Mouse (Mus musculus) brown adipose tissue, adult 24 weeks (tissue): Measurements from ENCODE around the gene Zfhx3. TPM values are rescaled to one million over a fixed set of nuclear protein-coding genes. Genes with fewer than 3 reads are reported as not detected.

Experiments
- H3K27ac ChIP-seq: fragments of 200-500 bp; replicated peaks from 2 replicates; pipeline ENCODE4 v1.5.1; 2012; ENCODE audit warnings: low read depth, mild to moderate bottlenecking, low read length
- H3K4me1 ChIP-seq: fragments of 200-500 bp; 2 replicates; pipeline ENCODE4 v1.6.1; 2012; ENCODE audit warnings: low read length, mixed read lengths; ENCODE audit not compliant: control insufficient read depth, insufficient read depth, insufficient read length
- H3K4me3 ChIP-seq: fragments of 200-500 bp; 2 replicates; pipeline ENCODE4 v1.5.1; 2012; ENCODE audit warnings: low read depth, mild to moderate bottlenecking, low read length, moderate library complexity; ENCODE audit not compliant: insufficient read depth
- polyA plus RNA-seq: library from polyadenylated mRNA; stranded (reverse); fragments of >200 nt; gene quantifications from 2 replicates; pipeline ENCODE4 v1.2.4, GENCODE M21; 2012; ENCODE audit not compliant: missing spikeins, insufficient read depth, insufficient read length

The Zfhx3 gene
- polyA plus RNA-seq, 1 experiment: 5.2 TPM

DNA sequence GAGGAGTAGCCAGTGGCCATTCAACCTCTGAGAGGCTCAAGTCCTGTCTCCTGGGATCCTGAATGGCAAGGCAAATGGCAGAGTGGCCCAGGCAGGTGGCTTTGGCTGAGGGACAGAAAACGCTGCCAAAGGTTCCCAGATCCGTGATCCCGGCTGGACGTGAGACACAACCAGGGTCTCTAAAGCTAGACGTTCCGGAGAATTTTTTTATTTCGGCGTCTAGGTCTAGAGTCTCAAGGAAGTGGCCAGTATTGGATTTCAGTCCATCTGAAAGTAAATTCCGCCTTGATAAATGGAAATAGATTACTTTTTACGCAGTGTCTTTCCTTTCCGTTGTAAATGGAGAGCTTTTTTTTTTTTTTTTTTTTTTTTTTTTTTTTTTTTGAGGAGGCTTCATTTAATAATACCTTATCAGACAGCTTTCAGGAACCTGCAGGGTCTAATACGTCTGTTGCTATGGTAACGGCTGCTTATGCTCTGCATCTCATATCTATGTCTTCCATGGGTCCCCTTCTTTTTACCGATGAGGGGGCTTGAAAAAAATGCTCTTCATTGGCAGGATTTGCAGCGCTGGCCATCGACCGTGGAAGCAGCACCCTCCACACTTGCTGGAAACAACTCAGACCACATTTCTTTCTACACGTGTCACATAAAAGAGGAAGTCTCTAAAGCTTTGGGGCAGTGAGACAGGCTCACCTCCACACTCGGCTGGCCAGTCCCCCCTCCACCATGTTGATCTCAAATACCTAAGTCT lies 994.4 kb downstream of the Zfhx3 start:
- Histone ChIP-seq H3K4me1 (no peaks in the 10 kb centered on the region), H3K4me3 (no peak overlapping the region), H3K27ac (no peak overlapping the region)

DNA sequence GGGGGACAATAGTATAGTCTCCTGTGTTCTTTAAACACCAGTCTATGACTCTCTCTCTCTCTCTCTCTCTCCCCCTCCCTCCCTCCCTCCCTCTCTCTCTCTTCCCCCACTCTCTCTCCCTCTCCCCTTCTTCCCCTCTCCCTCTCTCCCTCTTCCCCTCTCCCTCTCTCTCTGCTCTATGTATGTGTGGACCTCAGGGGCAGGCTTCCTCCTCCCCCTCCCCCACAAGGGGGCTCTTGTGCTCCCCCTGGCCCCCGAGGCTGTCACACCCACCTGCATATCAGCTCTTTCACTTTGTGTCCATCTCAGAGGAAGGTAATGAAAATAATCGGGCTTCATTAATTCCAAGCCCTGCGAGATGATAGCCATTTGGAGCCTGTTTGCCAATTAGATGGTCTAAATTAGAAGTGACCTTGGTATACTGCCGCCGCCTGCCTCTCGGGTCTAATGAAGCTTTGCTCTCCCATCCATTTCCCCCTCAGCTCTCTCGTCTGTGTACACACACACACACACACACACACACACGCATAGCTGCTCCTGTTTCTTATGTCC lies 995.5 kb downstream of the Zfhx3 start:
- Histone ChIP-seq H3K4me3 (no peak overlapping the region), H3K27ac (no peak overlapping the region), H3K4me1 (no peaks in the 10 kb centered on the region)

DNA sequence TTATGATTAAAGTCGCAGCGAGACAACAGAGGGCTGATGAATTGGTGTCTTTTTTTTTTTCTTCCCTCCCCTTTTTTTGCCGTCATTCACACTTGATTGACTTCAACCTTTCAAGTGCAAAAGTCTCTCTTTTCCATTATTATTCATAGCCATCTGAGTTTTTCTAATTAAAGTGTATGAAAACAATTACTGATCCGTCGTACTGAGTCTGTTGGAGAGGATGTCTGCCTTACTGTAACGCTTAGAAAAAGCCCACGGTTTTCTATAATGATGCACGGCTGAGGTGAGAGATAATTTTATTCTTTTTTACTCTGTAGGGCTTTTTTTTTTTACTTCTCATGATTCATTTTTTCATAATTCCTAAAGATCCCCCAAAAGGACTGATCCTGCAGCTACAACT lies 1000.2 kb downstream of the Zfhx3 start:
- Histone ChIP-seq H3K27ac (no peak overlapping the region), H3K4me3 (no peak overlapping the region), H3K4me1 (no peaks in the 10 kb centered on the region)

DNA sequence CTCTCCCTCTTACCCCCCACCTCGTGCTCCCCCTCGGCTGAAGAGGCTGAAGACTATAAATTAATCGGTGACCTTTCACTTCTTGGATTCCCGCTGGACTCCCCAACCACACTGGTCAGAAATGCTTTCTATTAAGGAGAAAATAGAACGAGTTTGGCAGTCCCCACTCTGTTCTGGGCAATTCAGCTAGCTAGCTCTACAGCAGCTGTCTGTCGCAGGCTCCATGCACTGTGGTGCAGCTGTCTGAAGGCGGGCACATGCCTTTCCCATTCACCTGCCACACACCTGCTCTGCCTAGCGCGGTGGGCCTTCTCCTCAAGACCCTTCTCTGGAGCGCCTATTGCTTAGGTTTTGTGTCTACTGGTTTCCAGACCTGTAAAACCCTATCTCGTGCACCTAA lies 1000.7 kb downstream of the Zfhx3 start:
- no peaks in the 10 kb centered on the region for H3K4me1 ChIP-seq
- H3K4me3 ChIP-seq: no peak overlapping the region
- H3K27ac ChIP-seq: no peak overlapping the region

DNA sequence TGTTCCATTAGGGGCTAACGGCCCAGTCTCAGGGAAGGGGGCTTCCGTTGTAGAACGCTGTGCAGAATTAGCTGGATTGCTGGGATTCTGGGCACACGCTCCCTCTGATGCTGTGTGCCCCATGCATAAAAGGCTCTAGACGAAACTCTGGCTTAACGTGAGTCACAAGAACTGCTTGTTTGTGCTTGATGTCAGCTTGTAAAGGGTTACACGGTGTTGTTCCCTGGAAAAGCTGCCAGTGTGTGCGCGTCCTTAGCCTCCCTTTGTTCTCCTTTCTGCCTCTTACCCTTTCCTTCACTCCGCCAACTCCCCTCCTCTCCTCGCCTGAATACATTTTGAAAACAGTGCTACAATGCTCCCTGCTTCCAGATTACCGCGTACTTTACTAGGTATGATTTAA lies 1001.9 kb downstream of the Zfhx3 start:
- Histone ChIP-seq H3K4me3 (no peak overlapping the region), H3K27ac (no peak overlapping the region), H3K4me1 (no peaks in the 10 kb centered on the region)

DNA sequence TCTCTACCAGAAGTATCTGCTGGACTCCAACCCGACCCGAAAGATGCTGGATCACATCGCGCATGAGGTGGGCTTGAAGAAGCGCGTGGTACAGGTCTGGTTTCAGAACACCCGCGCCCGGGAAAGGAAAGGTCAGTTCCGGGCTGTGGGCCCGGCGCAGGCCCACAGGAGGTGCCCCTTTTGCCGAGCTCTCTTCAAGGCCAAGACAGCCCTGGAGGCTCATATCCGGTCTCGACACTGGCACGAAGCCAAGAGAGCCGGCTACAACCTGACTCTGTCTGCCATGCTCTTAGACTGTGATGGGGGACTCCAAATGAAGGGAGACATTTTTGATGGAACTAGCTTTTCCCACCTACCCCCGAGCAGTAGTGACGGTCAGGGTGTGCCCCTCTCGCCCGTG lies 1007.9 kb downstream of the Zfhx3 start:
- no peak overlapping the region for H3K27ac ChIP-seq
- no peak overlapping the region for H3K4me3 ChIP-seq
- no peaks in the 10 kb centered on the region for H3K4me1 ChIP-seq

DNA sequence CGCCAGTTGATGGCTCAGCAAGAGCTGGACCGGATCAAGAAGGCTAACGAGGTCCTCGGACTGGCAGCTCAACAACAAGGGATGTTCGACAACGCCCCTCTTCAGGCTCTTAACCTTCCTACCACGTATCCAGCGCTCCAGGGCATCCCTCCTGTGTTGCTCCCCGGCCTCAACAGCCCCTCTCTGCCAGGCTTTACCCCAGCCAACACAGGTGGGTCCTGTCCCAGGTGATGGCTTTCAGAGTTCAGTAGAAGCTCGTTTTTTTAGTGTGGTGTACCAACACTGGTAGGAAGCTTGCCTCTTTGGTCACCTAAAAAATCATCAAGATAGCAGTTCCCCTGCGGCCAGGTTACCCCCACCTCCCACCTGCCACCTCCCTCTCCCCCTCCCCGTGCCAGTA lies 1009.1 kb downstream of the Zfhx3 start:
- H3K4me1 ChIP-seq: no peaks in the 10 kb centered on the region
- no peak overlapping the region for H3K4me3 ChIP-seq
- no peak overlapping the region for H3K27ac ChIP-seq

DNA sequence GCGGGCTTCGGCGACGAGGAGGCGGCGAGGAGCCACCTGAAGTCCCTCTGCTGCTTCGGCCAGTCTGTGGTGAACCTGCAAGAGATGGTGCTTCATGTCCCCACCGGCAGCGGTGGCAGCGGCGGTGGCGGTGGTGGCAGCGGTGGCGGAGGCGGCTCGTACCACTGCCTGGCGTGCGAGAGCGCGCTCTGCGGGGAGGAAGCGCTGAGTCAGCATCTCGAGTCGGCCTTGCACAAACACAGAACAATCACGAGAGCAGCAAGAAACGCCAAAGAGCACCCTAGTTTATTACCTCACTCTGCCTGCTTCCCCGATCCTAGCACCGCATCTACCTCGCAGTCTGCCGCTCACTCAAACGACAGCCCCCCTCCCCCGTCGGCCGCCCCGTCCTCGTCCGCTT lies 1014.0 kb downstream of the Zfhx3 start:
- no peaks in the 10 kb centered on the region for H3K4me1 ChIP-seq
- no peak overlapping the region for H3K4me3 ChIP-seq
- no peak overlapping the region for H3K27ac ChIP-seq

DNA sequence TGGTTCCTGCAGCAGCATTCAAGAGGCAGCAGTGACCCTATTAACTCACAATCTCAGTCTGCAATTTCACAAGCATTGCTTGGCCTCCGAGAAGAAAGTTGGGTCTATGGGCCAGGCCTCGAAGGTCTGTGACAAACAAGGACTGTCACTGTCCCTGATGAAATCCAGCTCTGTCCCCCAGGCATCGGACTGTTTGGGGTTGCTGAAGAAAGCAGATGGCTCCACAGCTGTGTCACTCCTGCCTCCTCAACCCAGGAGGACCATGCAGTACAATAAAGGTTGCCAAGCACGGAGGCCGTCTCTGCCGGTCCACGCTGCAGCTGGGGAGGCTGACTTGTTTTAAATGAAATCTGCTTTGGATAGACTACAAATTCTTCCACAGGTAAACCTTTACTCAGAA lies 1020.1 kb downstream of the Zfhx3 start:
- Histone ChIP-seq H3K4me3 (no peak overlapping the region), H3K27ac (no peak overlapping the region)

DNA sequence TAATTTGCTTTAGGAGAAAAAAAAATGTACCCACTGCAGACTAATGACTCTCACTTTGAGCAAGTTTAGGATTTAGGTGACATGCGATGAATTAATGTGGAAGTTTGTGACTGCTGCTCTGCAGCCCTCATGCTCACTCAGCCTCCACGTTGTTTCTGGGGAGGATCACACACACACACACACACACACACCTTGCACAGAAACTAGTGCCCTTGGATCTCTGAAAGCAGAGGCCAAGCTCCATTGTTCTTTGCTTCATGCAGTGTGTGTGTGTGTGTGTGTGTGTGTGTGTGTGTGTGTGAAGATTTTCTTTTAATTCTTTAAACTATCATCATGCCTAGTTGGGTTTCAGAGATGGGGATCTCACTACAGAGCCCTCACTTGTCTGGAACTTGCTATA lies 1020.7 kb downstream of the Zfhx3 start:
- H3K4me1 ChIP-seq: no peaks in the 10 kb centered on the region
- no peak overlapping the region for H3K4me3 ChIP-seq
- H3K27ac ChIP-seq: no peak overlapping the region

More for the DNA sequence above, 1020.1 kb downstream of the Zfhx3 start:
- no peaks in the 10 kb centered on the region for H3K4me1 ChIP-seq

DNA sequence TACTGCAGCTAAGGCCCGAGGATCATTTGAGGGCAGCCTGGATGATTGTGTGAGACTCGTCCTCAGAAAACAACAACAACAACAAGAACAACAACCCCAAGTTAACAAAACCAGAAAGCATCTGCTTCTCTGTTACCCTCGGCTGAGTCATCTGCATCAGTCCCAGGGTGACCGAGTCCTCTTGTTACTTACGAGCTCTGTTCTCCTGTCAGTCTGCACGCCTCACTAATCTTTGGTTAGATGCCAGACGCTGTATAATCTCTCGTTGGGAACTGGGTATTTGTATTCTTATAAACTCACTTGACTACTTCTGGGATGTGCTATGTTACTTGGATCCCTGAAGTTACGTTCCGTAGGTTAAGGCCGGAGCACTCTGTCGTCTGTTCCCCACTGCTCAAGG lies 1023.6 kb downstream of the Zfhx3 start:
- no peak overlapping the region for H3K4me3 ChIP-seq
- no peak overlapping the region for H3K27ac ChIP-seq
- H3K4me1 ChIP-seq: no peaks in the 10 kb centered on the region

DNA sequence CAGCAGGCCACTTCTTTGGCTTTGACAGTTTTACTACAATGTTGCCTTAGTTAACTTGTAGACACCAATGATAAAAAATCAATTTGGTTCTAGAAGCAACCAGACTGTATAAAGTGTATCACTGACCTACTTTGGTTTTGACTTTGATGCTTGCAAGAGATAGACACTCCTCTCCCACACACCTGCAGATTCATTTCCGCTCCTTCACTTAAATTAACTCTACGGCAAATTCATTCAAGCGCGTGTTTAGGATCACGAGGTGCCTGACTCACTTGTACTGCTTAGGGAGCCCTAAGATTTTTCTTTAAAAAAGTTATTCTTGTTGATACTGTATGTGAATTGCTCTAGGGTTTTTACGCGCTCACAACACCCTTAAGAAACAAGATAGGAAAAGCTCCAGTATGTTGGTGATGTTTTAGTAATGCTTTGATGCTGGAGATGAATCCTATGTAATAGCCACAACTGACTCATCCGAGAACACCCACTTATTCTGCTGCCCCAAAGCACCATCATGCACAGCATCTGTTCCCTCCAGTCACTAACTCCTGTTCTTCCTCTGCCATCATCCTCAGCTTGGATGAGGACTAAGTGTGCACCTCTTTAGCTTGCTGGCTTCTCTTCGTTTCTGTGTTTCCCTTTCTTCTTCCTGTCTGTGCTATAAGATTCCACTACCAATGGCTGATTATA lies 1031.3 kb downstream of the Zfhx3 start:
- H3K27ac ChIP-seq: no peak overlapping the region

DNA sequence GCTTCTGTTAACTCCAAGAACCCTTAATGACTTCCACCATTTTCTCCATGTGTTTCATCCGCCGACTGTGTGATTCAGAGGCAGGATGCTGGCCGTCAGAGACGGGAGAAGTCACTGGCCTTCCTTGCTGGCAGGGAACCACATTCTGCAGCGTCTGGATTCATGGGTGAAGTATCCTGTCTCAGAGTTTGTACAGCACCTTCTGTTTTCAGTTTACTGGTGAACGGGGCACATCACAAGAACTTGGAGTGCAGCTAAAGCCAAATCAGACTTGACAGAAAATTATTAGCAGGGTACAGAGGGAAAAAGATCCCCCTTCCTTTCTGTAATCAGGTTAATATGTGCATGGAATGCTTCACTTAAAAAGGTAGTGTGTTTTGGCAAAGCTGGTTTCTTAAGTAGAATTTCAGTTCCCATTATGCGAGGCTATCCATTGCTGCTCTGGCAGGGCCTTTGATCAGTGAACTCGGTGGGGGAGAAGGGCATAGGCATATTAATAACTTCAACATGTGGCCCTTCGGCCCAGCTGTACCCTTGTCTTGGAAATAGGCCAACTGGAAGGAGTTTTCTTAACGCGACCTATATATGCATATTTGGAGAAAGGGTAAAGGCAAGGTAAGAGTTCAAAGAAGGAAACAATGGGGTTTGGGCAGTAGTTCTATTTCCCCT lies 1035.4 kb downstream of the Zfhx3 start:
- H3K27ac ChIP-seq: no peak overlapping the region
- no peak overlapping the region for H3K4me3 ChIP-seq
- H3K4me1 ChIP-seq: no peaks in the 10 kb centered on the region

More for the DNA sequence above, 1031.3 kb downstream of the Zfhx3 start:
- Histone ChIP-seq H3K4me1 (no peaks in the 10 kb centered on the region), H3K4me3 (no peak overlapping the region)

DNA sequence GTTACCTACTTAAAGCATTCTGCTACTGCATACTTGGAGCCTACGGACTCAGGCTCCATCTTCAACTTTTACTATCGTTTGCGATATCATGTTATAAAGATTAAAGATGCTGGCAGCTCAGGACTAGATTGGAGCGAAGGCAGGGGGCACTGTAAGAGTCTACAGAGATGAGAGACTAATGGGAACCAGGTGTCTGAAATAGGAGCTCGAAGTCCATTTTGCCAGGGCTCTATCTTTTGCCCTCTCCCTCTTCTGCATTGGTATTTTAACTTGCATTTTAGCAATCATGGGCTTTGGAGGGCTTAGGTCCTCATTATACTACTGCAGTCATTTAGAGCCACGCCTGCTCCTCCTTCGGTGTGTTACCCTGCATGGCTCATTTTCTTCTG lies 1035.9 kb downstream of the Zfhx3 start:
- Histone ChIP-seq H3K4me1 (no peaks in the 10 kb centered on the region), H3K27ac (no peak overlapping the region), H3K4me3 (no peak overlapping the region)

DNA sequence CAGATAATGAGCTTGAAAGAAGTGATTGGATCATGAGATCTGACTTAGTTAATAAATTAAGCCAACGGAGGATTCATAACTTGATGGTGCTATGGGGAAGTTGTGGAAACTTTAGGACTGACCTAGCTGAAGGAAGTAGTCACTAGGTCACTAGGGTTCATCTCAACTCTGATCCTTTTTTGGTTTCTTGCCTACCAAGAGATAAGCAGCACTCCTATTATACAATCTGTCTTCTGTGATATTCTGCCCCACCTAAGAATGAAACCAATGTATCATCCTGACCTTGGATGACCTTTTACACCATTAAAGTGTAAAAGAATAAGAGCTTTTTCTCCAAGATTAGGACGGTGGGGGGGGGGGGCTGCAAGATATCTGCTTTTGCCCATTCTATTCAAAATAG lies 1042.5 kb downstream of the Zfhx3 start:
- Histone ChIP-seq H3K4me1 (no peaks in the 10 kb centered on the region), H3K4me3 (no peak overlapping the region), H3K27ac (no peak overlapping the region)
